Mouse (Mus musculus) C2C12 (cell line): Measurements from ENCODE around the gene Tuft1. TPM values are rescaled to one million over a fixed set of nuclear protein-coding genes. Genes with fewer than 3 reads are reported as not detected.

Source experiments
- H3K27me3 ChIP-seq: one replicate; pipeline ENCODE4 v1.6.1; 2011; ENCODE audit not compliant: control insufficient read depth, insufficient read depth, insufficient read length
- H3K36me3 ChIP-seq: one replicate; pipeline ENCODE4 v1.6.1; 2011; ENCODE audit not compliant: control insufficient read depth, insufficient read depth
- H3K4me3 ChIP-seq: one replicate; pipeline ENCODE4 v1.5.1; 2011; ENCODE audit warnings: mild to moderate bottlenecking, control low read depth; ENCODE audit not compliant: poor library complexity, insufficient read depth, severe bottlenecking
- H3K79me2 ChIP-seq: one replicate; pipeline ENCODE4 v1.6.1; 2011; ENCODE audit not compliant: control insufficient read depth, insufficient read depth
- H3K79me3 ChIP-seq: one replicate; pipeline ENCODE4 v1.6.1; 2011; ENCODE audit warnings: low read depth, control low read depth
- H3ac ChIP-seq: one replicate; pipeline ENCODE3; 2011; ENCODE audit warnings: low read depth; ENCODE audit not compliant: control insufficient read depth, insufficient read length
- CEBPB ChIP-seq: IDR thresholded peaks from one replicate; pipeline ENCODE4 v1.6.1; 2011; ENCODE audit warnings: low read depth, mild to moderate bottlenecking, control low read depth, moderate library complexity
- CTCF ChIP-seq: IDR thresholded peaks from one replicate; pipeline ENCODE4 v1.5.1; 2011; ENCODE audit not compliant: control insufficient read depth, insufficient read depth, insufficient read length
- FOSL1 ChIP-seq: IDR thresholded peaks from one replicate; pipeline ENCODE4 v1.8.0; 2011; ENCODE audit warnings: mild to moderate bottlenecking, low read length; ENCODE audit not compliant: poor library complexity, insufficient read depth, severe bottlenecking
- MAX ChIP-seq: IDR thresholded peaks from one replicate; pipeline ENCODE4 v1.6.1; 2011; ENCODE audit warnings: mild to moderate bottlenecking, control low read depth
- MYOD1 ChIP-seq: IDR thresholded peaks from one replicate; pipeline ENCODE4 v1.6.1; 2011; ENCODE audit warnings: low read depth; ENCODE audit not compliant: control insufficient read depth, insufficient read length
- MYOG ChIP-seq: IDR thresholded peaks from one replicate; pipeline ENCODE4 v1.6.1; 2011; ENCODE audit not compliant: control insufficient read depth, insufficient read length; ENCODE audit errors: extremely low read depth
- USF1 ChIP-seq: IDR thresholded peaks from one replicate; pipeline ENCODE4 v1.6.1; 2011; ENCODE audit warnings: low read depth, mild to moderate bottlenecking, control low read depth, moderate library complexity
- polyA plus RNA-seq: library from polyadenylated mRNA; unstranded; fragments of >200 nt; fragmentation: generic; extraction: Trizol; gene quantifications from one replicate; pipeline ENCODE4 v1.2.1, GENCODE M21; 2012; ENCODE audit warnings: missing spikeins

Tuft1 gene
- polyA plus RNA-seq, 1 experiment = 2.8 TPM

DNA sequence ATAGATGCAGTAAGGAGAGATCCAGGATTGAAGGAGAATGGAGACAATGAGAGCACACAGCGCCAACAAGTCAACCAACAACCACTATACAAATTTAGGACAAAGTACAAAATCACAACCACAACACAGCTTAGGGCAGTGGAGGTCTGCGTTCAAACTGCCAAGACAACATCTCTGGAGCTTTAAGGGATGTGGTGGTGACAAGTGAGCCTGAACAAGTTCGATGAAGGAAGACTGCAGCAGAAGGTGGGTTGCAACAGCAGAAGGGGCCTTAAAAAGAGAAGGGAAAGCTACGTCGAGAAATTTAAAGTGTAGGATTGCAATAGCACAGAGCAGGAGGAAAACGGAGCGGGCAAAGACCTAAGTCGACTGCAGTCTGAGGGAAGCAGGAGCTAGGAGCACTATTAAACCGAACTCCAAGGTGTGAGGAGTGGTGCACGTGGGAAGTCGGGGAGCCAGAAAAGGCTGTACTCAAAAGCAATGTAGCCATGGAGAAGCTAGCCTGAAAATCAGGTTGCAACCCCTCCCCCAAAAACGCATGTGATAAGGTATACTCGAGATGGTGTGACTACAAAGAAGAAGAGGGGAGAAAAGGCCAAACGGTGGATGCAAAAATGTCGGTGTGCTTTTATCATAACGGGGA lies 77.4 kb downstream of the Tuft1 start:
- Histone ChIP-seq H3K79me3 (peaks cover 34% of the 10 kb centered on the region), H3K4me3 (peak overlapping the region; percentile 73), H3K79me2 (peaks cover 60% of the 10 kb centered on the region), H3K36me3 (peaks cover 4% of the 10 kb centered on the region), H3ac (peak overlapping the region; percentile 70), H3K27me3 (no peaks in the 10 kb centered on the region)
- no peak for TF ChIP-seq CEBPB
- TF ChIP-seq MYOG = no peak
- TF ChIP-seq MYOD1 = no peak
- no peak for TF ChIP-seq CTCF
- no peak for TF ChIP-seq FOSL1

DNA sequence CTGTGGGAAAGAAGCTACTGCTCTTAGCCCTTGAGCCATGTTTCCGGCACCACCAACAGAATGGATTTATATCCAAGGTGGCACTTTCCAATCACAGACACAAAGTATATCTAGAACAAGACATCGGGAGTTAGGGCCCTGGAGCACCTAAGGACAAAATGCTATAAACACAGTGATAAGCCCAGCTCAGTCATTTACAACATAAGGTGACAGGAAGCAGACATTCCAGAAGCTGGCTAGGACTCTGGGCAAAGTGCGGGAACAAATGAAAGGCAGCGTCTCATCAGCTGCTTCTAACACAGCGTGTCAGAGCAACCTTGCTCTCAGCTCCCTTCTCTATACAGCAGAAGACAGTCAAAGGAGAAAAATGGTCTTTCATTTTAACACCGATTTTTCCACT lies 84.2 kb downstream of the Tuft1 start:
- Histone ChIP-seq H3K79me2 (peaks cover 97% of the 10 kb centered on the region), H3ac (no peak overlapping the region), H3K27me3 (no peaks in the 10 kb centered on the region), H3K79me3 (peaks cover 50% of the 10 kb centered on the region), H3K4me3 (no peak overlapping the region), H3K36me3 (peaks cover 9% of the 10 kb centered on the region)
- no peak for TF ChIP-seq MYOG
- TF ChIP-seq CTCF = no peak
- TF ChIP-seq CEBPB = no peak
- TF ChIP-seq FOSL1 = no peak
- no peak for TF ChIP-seq USF1
- no peak for TF ChIP-seq MAX
- no peak for TF ChIP-seq MYOD1

DNA sequence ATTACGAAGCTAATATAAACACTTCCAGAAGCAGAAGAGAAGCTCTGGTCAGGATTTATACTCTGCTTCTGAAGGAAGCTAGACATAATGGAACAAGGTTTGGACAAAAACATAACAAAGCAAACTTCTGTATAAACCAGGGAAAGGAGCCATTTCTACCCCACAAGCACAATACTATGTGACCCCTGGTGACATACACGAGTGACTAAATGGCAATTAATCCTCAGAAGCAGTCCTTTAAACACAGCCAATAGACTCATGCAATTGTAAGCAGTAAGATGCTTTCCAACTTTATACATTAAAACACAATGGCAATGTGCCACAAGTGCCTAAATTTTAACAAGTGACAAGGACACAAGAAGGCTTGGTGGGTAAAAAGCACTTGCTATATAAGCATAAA lies 91.4 kb downstream of the Tuft1 start:
- TF ChIP-seq FOSL1 (no peak), CTCF (no peak)
- Histone ChIP-seq H3K27me3 (no peaks in the 10 kb centered on the region), H3K36me3 (no peaks in the 10 kb centered on the region), H3ac (no peak overlapping the region), H3K79me3 (peaks cover 33% of the 10 kb centered on the region), H3K4me3 (no peak overlapping the region), H3K79me2 (peaks cover 83% of the 10 kb centered on the region)

DNA sequence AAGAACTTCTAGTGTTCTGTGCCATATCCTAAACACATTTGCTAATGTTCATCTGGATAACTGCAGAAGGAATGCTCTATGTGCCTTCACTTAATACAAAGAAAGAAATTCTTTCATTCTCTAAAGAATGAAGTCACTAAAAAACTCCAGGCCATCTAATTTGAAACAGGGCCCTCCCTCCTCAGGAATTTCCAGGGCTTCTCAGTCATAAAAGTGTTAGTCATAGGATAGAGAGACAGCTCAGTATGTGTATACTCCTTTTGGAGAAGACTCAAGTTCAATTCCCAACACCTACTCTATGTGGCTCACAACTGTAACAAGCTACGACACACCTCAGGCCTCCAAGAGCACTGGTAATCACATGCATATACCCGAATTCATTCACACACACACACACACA lies 93.1 kb downstream of the Tuft1 start:
- Histone ChIP-seq H3K79me3 (peaks cover 36% of the 10 kb centered on the region), H3K79me2 (peaks cover 83% of the 10 kb centered on the region), H3ac (no peak overlapping the region), H3K27me3 (no peaks in the 10 kb centered on the region), H3K4me3 (no peak overlapping the region), H3K36me3 (no peaks in the 10 kb centered on the region)
- no peak for TF ChIP-seq CEBPB
- TF ChIP-seq FOSL1 = peak; percentile 38

DNA sequence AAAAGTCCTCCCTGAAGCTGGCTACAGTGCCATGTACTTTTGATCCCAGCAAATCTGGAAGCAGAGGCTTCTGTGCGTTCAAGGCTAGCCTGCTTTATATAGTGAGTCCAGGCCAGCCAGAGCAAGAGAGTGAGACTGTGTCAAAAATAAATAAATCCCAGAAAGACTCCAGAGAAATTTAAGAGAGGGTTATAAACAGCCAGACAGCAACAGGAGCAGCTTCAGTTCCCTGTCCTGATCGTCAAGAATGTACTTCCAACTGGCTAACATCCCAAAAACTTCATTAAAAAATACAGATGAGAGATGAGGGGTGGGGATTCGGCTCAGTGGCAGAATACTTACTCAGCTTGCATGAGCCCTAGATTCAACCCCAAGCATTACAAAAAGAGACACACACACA lies 93.5 kb downstream of the Tuft1 start:
- Histone ChIP-seq H3K27me3 (no peaks in the 10 kb centered on the region), H3K79me2 (peaks cover 81% of the 10 kb centered on the region), H3K36me3 (peaks cover 2% of the 10 kb centered on the region), H3K4me3 (no peak overlapping the region), H3K79me3 (peaks cover 37% of the 10 kb centered on the region), H3ac (peak overlapping the region; percentile 33)
- no peak for TF ChIP-seq FOSL1
- TF ChIP-seq CTCF = no peak
- no peak for TF ChIP-seq CEBPB
- TF ChIP-seq MYOD1 = no peak
- TF ChIP-seq USF1 = no peak
- TF ChIP-seq MYOG = no peak

DNA sequence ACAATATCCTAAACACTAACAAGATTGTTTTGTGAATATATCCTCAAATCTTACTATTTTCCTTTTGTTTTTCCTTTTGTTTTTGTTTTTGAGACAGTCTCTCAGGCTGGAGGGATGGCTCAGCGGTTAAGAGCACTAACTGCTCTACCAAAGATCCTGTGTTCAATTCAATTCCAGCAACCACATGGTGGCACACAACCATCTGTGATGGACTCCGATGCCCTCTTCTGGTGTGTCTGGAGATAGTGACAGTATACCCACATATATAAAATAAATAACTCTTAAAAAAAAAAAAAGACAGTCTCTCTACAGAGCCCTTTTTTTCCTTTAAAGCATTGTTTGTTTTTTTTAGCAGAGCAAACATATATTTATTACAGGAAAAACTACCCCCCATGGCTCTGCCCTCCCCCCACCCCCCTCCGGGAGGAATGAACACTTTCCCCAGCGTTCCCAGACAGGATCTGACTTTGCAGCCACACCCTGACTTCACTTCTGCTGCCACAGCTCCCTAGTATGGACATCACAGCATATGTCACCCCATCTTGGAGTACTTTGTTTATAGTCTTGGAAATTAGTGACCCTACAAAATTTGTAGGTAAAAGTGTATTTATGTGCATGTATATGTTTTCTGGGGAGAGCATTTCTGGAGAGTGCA lies 94.2 kb downstream of the Tuft1 start:
- Histone ChIP-seq H3K36me3 (peaks cover 8% of the 10 kb centered on the region), H3K27me3 (no peaks in the 10 kb centered on the region), H3K79me3 (peaks cover 33% of the 10 kb centered on the region), H3K4me3 (no peak overlapping the region), H3K79me2 (peaks cover 76% of the 10 kb centered on the region), H3ac (no peak overlapping the region)
- no peak for TF ChIP-seq MYOD1
- TF ChIP-seq FOSL1 = no peak
- TF ChIP-seq USF1 = no peak
- peak; percentile 10 for TF ChIP-seq CTCF
